Mouse (Mus musculus): ENCODE measurements around the gene 4930558K02Rik. TPM values are rescaled to one million over a fixed set of nuclear protein-coding genes. Genes with fewer than 3 reads are reported as not detected.

Gene 4930558K02Rik
- total and polyA plus RNA-seq, 2 experiments: not detected

DNA sequence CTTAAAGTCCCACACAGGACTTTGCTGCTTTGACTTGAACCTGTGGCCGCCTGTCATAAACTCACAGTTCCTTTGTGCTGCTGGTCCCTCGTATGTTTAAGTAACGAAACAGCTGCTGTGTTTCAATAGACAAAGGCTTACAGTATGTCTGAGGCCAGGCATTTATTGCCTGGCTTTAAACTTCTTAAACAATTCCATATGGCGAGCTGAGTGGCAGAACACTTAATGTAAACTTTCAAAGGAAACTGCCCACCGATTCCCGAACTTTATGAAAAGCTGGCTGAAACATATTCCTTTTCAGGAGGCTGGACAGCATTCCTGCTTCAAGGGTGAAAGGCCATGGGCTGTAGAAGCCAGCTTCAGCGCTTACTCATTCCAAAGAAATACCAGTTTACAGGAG, 37.5 kb upstream of the 4930558K02Rik start:
- no peak overlapping the region for H3K9ac ChIP-seq (ENCODE audit: low read depth, low read length)

DNA sequence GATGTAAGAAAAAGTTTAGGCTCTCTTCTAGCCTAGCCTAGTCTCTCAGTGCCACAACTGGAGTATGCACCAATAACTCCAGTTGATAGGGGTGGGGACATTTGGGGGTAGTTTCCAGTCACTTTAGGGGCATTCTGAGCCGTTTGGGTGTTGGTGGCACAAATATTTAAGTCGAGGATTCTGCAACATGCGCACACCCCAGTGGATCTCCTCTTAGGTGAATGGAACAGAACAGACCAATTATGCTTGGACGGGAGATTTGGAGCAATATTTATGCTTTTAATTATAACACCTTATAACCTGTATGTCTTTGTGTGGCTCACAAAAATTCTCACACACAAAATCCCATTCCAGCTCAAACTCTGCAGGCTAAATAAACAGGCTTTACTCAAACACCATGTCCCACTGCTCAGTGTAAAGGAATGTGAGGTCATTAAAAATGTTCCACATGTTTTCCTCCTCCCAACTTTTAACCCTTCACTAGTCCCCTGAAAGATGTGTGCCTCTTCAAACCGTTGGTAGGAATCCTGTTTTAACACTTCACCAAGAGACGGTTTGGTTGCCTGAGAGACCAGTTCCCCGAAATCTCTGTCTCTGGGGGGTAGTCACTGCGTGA, 35.9 kb upstream of the 4930558K02Rik start:
- DNase-seq (ENCODE audit: extremely low read depth, low read depth, low spot score): no peak
- TF ChIP-seq CTCF (IDR thresholded peaks at IDR 0.05; ENCODE audit: low read depth, low read length): no peak
- no peak for TF ChIP-seq POLR2A (IDR thresholded peaks at IDR 0.05; ENCODE audit: extremely low read depth, insufficient read depth, low read length)
- Histone ChIP-seq H3K4me1 (ENCODE audit: control insufficient read depth, insufficient read depth, low read length) (no peaks in the 10 kb centered on the region), H3K27me3 (ENCODE audit: control insufficient read depth, insufficient read depth, low read length) (no peaks in the 10 kb centered on the region), H3K36me3 (ENCODE audit: control insufficient read depth, insufficient read depth, low read length) (no peaks in the 10 kb centered on the region), H3K4me3 (ENCODE audit: insufficient read depth, low read depth, low read length) (no peak overlapping the region), H3K27ac (replicated peaks; ENCODE audit: insufficient read depth, low read depth, low read length) (no peak overlapping the region), H3K79me2 (ENCODE audit: control insufficient read depth, insufficient read depth, low read length) (no peaks in the 10 kb centered on the region), H3K9ac (ENCODE audit: low read depth, low read length) (no peak overlapping the region)
- 79% methylated on average over 8 of the region's 8 CpGs for WGBS

More for the DNA sequence above, 37.5 kb upstream of the 4930558K02Rik start:
- Histone ChIP-seq H3K36me3 (ENCODE audit: control insufficient read depth, insufficient read depth, low read length) (no peaks in the 10 kb centered on the region), H3K79me2 (ENCODE audit: control insufficient read depth, insufficient read depth, low read length) (no peaks in the 10 kb centered on the region), H3K27me3 (ENCODE audit: control insufficient read depth, insufficient read depth, low read length) (no peaks in the 10 kb centered on the region), H3K4me1 (ENCODE audit: control insufficient read depth, insufficient read depth, low read length) (no peaks in the 10 kb centered on the region), H3K4me3 (ENCODE audit: insufficient read depth, low read depth, low read length) (no peak overlapping the region), H3K27ac (replicated peaks; ENCODE audit: insufficient read depth, low read depth, low read length) (no peak overlapping the region)
- TF ChIP-seq POLR2A (IDR thresholded peaks at IDR 0.05; ENCODE audit: extremely low read depth, insufficient read depth, low read length) (no peak), CTCF (IDR thresholded peaks at IDR 0.05; ENCODE audit: low read depth, low read length) (no peak)
- no peak for DNase-seq (ENCODE audit: extremely low read depth, low read depth, low spot score)
- 88% methylated on average over 7 of the region's 7 CpGs for WGBS

DNA sequence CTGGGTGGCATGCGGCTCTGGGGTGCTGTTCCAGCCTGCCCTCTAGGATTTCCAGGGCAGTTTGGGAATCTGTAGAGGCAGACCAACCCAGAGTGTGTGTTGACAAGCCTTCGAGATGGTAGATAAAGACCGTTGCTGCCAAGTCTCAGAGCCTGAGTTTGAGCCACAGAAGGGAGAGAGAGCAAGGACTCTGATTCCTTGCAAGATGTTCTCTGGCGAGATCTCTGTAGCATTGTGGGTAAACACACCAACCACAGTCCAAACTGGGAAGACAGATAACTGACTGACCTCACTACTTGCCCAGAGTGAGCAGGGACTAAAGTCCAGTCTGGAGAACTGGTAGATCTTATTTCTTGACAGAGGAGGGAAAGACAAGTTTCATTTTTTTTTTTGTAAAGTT, 34.1 kb upstream of the 4930558K02Rik start:
- Histone ChIP-seq H3K4me1 (ENCODE audit: control insufficient read depth, insufficient read depth, low read length) (no peaks in the 10 kb centered on the region), H3K36me3 (ENCODE audit: control insufficient read depth, insufficient read depth, low read length) (no peaks in the 10 kb centered on the region), H3K4me3 (ENCODE audit: insufficient read depth, low read depth, low read length) (no peak overlapping the region), H3K79me2 (ENCODE audit: control insufficient read depth, insufficient read depth, low read length) (no peaks in the 10 kb centered on the region), H3K9ac (ENCODE audit: low read depth, low read length) (no peak overlapping the region), H3K27ac (replicated peaks; ENCODE audit: insufficient read depth, low read depth, low read length) (no peak overlapping the region), H3K27me3 (ENCODE audit: control insufficient read depth, insufficient read depth, low read length) (no peaks in the 10 kb centered on the region)
- no peak for TF ChIP-seq POLR2A (IDR thresholded peaks at IDR 0.05; ENCODE audit: extremely low read depth, insufficient read depth, low read length)
- no peak for TF ChIP-seq CTCF (IDR thresholded peaks at IDR 0.05; ENCODE audit: low read depth, low read length)
- 55% methylated on average over 4 of the region's 4 CpGs for WGBS
- DNase-seq (ENCODE audit: extremely low read depth, low read depth, low spot score): no peak

DNA sequence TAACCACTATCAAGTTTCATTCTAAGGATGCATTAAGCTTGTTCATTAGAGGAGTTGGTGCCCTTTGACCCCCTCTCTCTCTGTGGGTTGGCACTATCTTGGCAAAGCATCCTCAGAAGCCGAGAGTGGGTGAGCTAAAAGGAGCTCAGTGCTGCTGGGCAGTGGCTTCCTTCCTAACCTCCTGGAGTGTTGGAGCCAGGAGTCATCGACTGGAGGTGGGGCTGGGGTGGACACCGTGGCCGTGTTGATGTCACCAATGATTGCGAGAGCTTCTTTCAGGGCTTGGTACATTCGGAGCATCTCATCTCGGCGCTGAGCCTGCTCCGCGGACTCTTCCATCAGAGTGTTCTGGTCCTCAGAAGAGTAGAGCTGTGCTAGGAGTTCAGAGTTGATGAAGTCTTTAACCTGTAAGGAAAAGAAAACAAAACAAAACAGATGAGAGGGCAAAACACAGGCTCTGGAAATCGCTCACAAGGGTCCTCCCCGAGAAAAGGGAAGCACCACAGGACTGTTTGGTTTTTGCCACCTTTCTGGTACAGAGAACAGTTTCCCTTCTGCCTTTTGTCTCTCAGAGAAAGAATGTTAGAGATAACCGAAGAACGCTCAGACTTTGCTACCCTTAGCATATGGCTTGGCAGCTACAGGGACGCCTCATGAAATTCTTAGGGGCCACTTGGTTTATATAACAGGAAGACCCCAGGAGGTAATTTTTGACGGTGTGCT, 32.2 kb upstream of the 4930558K02Rik start:
- 79% methylated on average over 16 of the region's 16 CpGs for WGBS
- Histone ChIP-seq H3K36me3 (ENCODE audit: control insufficient read depth, insufficient read depth, low read length) (no peaks in the 10 kb centered on the region), H3K4me3 (ENCODE audit: insufficient read depth, low read depth, low read length) (no peak overlapping the region), H3K79me2 (ENCODE audit: control insufficient read depth, insufficient read depth, low read length) (no peaks in the 10 kb centered on the region), H3K27ac (replicated peaks; ENCODE audit: insufficient read depth, low read depth, low read length) (no peak overlapping the region), H3K27me3 (ENCODE audit: control insufficient read depth, insufficient read depth, low read length) (no peaks in the 10 kb centered on the region), H3K9ac (ENCODE audit: low read depth, low read length) (no peak overlapping the region), H3K4me1 (ENCODE audit: control insufficient read depth, insufficient read depth, low read length) (no peaks in the 10 kb centered on the region)
- TF ChIP-seq POLR2A (IDR thresholded peaks at IDR 0.05; ENCODE audit: extremely low read depth, insufficient read depth, low read length) (no peak), CTCF (IDR thresholded peaks at IDR 0.05; ENCODE audit: low read depth, low read length) (no peak)
- DNase-seq (ENCODE audit: extremely low read depth, low read depth, low spot score): no peak

DNA sequence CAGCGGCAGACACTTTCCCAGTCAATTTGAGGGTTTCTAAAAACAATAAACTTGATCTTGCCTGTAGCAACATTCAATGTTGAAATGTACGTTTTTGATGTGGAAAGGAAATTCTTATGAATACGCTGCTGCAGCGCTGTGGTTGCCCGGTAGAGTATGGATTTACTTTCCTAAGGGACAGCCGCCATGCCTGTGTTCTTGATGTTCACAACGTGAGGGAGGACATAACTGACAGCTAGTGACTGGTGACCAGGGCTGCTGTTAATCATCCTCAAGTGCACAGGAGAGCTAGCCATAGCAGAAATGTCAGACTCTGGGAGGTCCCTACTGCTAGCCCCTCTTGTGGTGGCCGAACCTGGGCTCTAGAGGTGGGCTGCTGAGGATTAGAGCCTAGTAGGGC, 29.6 kb upstream of the 4930558K02Rik start:
- Histone ChIP-seq H3K4me1 (ENCODE audit: control insufficient read depth, insufficient read depth, low read length) (peaks cover 2% of the 10 kb centered on the region; the same call in 1 of the 2 replicates), H3K27me3 (ENCODE audit: control insufficient read depth, insufficient read depth, low read length) (no peaks in the 10 kb centered on the region), H3K27ac (replicated peaks; ENCODE audit: insufficient read depth, low read depth, low read length) (no peak overlapping the region), H3K4me3 (ENCODE audit: insufficient read depth, low read depth, low read length) (no peak overlapping the region), H3K36me3 (ENCODE audit: control insufficient read depth, insufficient read depth, low read length) (no peaks in the 10 kb centered on the region), H3K79me2 (ENCODE audit: control insufficient read depth, insufficient read depth, low read length) (no peaks in the 10 kb centered on the region), H3K9ac (ENCODE audit: low read depth, low read length) (no peak overlapping the region)
- TF ChIP-seq POLR2A (IDR thresholded peaks at IDR 0.05; ENCODE audit: extremely low read depth, insufficient read depth, low read length) (no peak), CTCF (IDR thresholded peaks at IDR 0.05; ENCODE audit: low read depth, low read length) (no peak)
- no peak for DNase-seq (ENCODE audit: extremely low read depth, low read depth, low spot score)
- 93% methylated on average over 8 of the region's 8 CpGs for WGBS

DNA sequence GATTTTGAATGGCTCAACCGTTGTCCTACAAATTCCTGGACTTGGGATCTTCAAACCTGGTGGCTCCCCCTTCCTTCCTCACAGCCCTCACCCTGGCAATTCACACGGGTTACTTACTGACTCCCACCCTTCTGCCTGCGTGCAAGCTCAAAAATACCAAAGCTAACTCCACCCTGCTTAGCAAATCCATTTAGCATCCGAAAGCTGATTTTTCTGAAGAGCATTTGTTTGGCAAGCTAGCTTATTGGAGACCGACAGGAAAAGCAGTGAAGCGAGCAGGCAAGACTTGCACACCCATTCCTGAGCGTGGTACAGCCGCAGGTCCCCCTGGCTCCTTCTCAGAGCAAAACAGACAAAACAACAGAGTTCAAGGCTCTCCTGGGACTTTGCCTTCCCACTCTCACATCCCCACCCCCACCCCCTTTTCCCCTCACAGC, 29.2 kb upstream of the 4930558K02Rik start:
- H3K4me1 ChIP-seq (ENCODE audit: control insufficient read depth, insufficient read depth, low read length): peaks cover 2% of the 10 kb centered on the region; the same call in 1 of the 2 replicates
- H3K79me2 ChIP-seq (ENCODE audit: control insufficient read depth, insufficient read depth, low read length): no peaks in the 10 kb centered on the region
- H3K27ac ChIP-seq (replicated peaks; ENCODE audit: insufficient read depth, low read depth, low read length): no peak overlapping the region
- H3K27me3 ChIP-seq (ENCODE audit: control insufficient read depth, insufficient read depth, low read length): no peaks in the 10 kb centered on the region
- 77% methylated on average over 8 of the region's 8 CpGs for WGBS
- H3K36me3 ChIP-seq (ENCODE audit: control insufficient read depth, insufficient read depth, low read length): no peaks in the 10 kb centered on the region
- TF ChIP-seq POLR2A (IDR thresholded peaks at IDR 0.05; ENCODE audit: extremely low read depth, insufficient read depth, low read length) (no peak), CTCF (IDR thresholded peaks at IDR 0.05; ENCODE audit: low read depth, low read length) (no peak)
- H3K9ac ChIP-seq (ENCODE audit: low read depth, low read length): no peak overlapping the region
- no peak for DNase-seq (ENCODE audit: extremely low read depth, low read depth, low spot score)
- H3K4me3 ChIP-seq (ENCODE audit: insufficient read depth, low read depth, low read length): no peak overlapping the region

Measured in liver, adult 2 months (tissue).